Mouse (Mus musculus) CH12.LX (cell line): ENCODE results near the gene Pak7. TPM values are rescaled to one million over a fixed set of nuclear protein-coding genes. Genes with fewer than 3 reads are reported as not detected.

ENCODE experiments used
- DNase-seq: peaks from one replicate; pipeline ENCODE4 v3.0.0-alpha.2; 2013; ENCODE audit errors: extremely low read depth
- H3K27ac ChIP-seq: 2 replicates; pipeline ENCODE4 v1.5.1; 2012; ENCODE audit warnings: low read depth, mild to moderate bottlenecking, control low read depth, moderate library complexity; ENCODE audit not compliant: insufficient read depth
- H3K27me3 ChIP-seq: replicated peaks from 2 replicates; pipeline ENCODE3; 2012; ENCODE audit warnings: inconsistent platforms
- H3K36me3 ChIP-seq, 2 experiments: replicated peaks in 1 of 2; 2 replicates each; pipeline versions ENCODE3 to v1.6.1; 2012; ENCODE audit warnings: inconsistent platforms in 1 of 2, low read length in 1 of 2, mild to moderate bottlenecking in 1 of 2, mixed read lengths in 1 of 2, moderate library complexity in 1 of 2; ENCODE audit not compliant: control insufficient read depth in 1 of 2, insufficient read depth in 1 of 2
- H3K4me1 ChIP-seq, 2 experiments: 2 replicates each; pipeline ENCODE4 v1.6.1; 2012; ENCODE audit warnings: inconsistent platforms in 1 of 2, moderate library complexity in 1 of 2; ENCODE audit not compliant: insufficient read depth in 2 of 2, control insufficient read depth in 1 of 2
- H3K4me2 ChIP-seq: 2 replicates; pipeline ENCODE4 v1.6.1; 2012; ENCODE audit warnings: low read depth, mild to moderate bottlenecking, control low read depth; ENCODE audit not compliant: poor library complexity, insufficient read depth, severe bottlenecking
- H3K4me3 ChIP-seq, 3 experiments: fragments of 150-350 bp in 1 of 3; sonication (generic) in 1 of 3; replicated peaks in 1 of 3; 2 replicates each; pipeline versions ENCODE3 to v1.5.1; 2011 to 2012; ENCODE audit warnings: low read depth in 2 of 3, low read length in 2 of 3, mild to moderate bottlenecking in 2 of 3, moderate library complexity in 2 of 3, control low read depth in 1 of 3, improper control_type of control experiment in 1 of 3, inconsistent platforms in 1 of 3, mixed read lengths in 1 of 3; ENCODE audit not compliant: poor library complexity in 1 of 3
- H3K79me2 ChIP-seq: replicated peaks from 2 replicates; pipeline ENCODE4 v1.6.1; 2012; ENCODE audit warnings: mild to moderate bottlenecking, moderate library complexity; ENCODE audit not compliant: control insufficient read depth, poor library complexity, insufficient read depth, severe bottlenecking; ENCODE audit errors: extremely low read depth
- H3K9ac ChIP-seq: 2 replicates; pipeline ENCODE4 v1.6.1; 2012; ENCODE audit warnings: low read depth, mild to moderate bottlenecking, control low read depth, moderate library complexity; ENCODE audit not compliant: insufficient read depth
- H3K9me3 ChIP-seq: replicated peaks from 2 replicates; pipeline ENCODE3; 2012; ENCODE audit warnings: low read length, inconsistent platforms, mixed read lengths
- CTCF ChIP-seq, 2 experiments: IDR thresholded peaks in 1 of 2; conservative IDR thresholded peaks in 1 of 2; 2 replicates each; pipeline ENCODE4 v1.5.1; 2011 to 2012; ENCODE audit warnings: low read depth in 2 of 2, low read length in 2 of 2, improper control_type of control experiment in 1 of 2, inconsistent platforms in 1 of 2, mild to moderate bottlenecking in 1 of 2, moderate library complexity in 1 of 2
- ELF1 ChIP-seq: IDR thresholded peaks from 2 replicates; pipeline ENCODE4 v1.6.1; 2014; ENCODE audit warnings: low read depth, mild to moderate bottlenecking, inconsistent platforms, low read length, improper control_type of control experiment
- IRF4 ChIP-seq: IDR thresholded peaks from 2 replicates; pipeline ENCODE4 v1.6.1; 2014; ENCODE audit warnings: low read depth, mild to moderate bottlenecking, inconsistent platforms, low read length, improper control_type of control experiment
- JUN ChIP-seq: IDR thresholded peaks from 2 replicates; pipeline ENCODE4 v1.6.1; 2011; ENCODE audit warnings: low read depth, mild to moderate bottlenecking, low read length, improper control_type of control experiment, moderate library complexity; ENCODE audit not compliant: insufficient read depth
- MAFK ChIP-seq: IDR thresholded peaks from 2 replicates; pipeline ENCODE4 v1.6.1; 2011; ENCODE audit warnings: low read length, improper control_type of control experiment; ENCODE audit not compliant: insufficient replicate concordance
- MXI1 ChIP-seq: IDR thresholded peaks from 2 replicates; pipeline ENCODE4 v1.6.1; 2011; ENCODE audit warnings: mild to moderate bottlenecking, low read depth, low read length, improper control_type of control experiment
- PAX5 ChIP-seq: IDR thresholded peaks from 2 replicates; pipeline ENCODE4 v1.6.1; 2012; ENCODE audit warnings: low read length, inconsistent platforms, mixed read lengths
- POLR2A ChIP-seq: IDR thresholded peaks from 2 replicates; pipeline ENCODE4 v1.6.1; 2011; ENCODE audit warnings: low read depth, mild to moderate bottlenecking, improper control_type of control experiment, low read length
- RAD21 ChIP-seq: IDR thresholded peaks from 2 replicates; pipeline ENCODE4 v1.6.1; 2011; ENCODE audit warnings: low read depth, mild to moderate bottlenecking, low read length, improper control_type of control experiment, moderate library complexity
- RCOR1 ChIP-seq: conservative IDR thresholded peaks from 2 replicates; pipeline ENCODE4 v1.6.1; 2012; ENCODE audit warnings: low read depth, mild to moderate bottlenecking, inconsistent platforms, low read length, improper control_type of control experiment
- USF1 ChIP-seq: IDR thresholded peaks from 2 replicates; pipeline ENCODE4 v1.6.1; 2014; ENCODE audit warnings: low read depth, mild to moderate bottlenecking, inconsistent platforms, low read length, improper control_type of control experiment
- USF2 ChIP-seq: conservative IDR thresholded peaks from 2 replicates; pipeline ENCODE4 v1.6.1; 2011; ENCODE audit warnings: low read depth, low read length, improper control_type of control experiment
- ZNF384 ChIP-seq: IDR thresholded peaks from 2 replicates; pipeline ENCODE4 v1.6.1; 2012; ENCODE audit warnings: low read depth, low read length, improper control_type of control experiment, inconsistent platforms
- dilution Hi-C: fragments of 300-500 bp; cut with MboI; formaldehyde crosslinking; loops from 2 replicates; pipeline ENCODE4 v1.14.3; 2020; ENCODE audit warnings: low sequenced_read_pairs; ENCODE audit not compliant: extremely low pct_unique_long_range_greater_than_20kb, extremely low pct_ligation_motif_present
- in situ Hi-C: fragments of 300-500 bp; cut with MboI; formaldehyde crosslinking; loops from 3 replicates; pipeline ENCODE4 v1.14.3; 2019; ENCODE audit warnings: low sequenced_read_pairs, low pct_ligation_motif_present, low pct_unique_long_range_greater_than_20kb, mixed read lengths
- polyA plus RNA-seq: library from polyadenylated mRNA; unstranded; fragments of >175 nt; gene quantifications from 2 replicates; pipeline ENCODE4 v1.2.1, GENCODE M21; 2012; ENCODE audit warnings: low read depth; ENCODE audit not compliant: insufficient read length
- total RNA-seq, 2 experiments: library from RNA; depleted of rRNA; stranded (reverse); fragments of 300-350 nt in 1 of 2; fragments of >200 nt in 1 of 2; gene quantifications; 2 replicates each; pipeline ENCODE4 v1.2.3; 2012 to 2014

Pak7 gene
- total and polyA plus RNA-seq, 3 experiments: not detected

- TF ChIP-seq POLR2A: no peak
- no peak for TF ChIP-seq USF2
- TF ChIP-seq MAFK: no peak
- no peak for TF ChIP-seq JUN
- TF ChIP-seq MXI1: no peak
- Histone ChIP-seq H3K27me3 (no peaks in the 10 kb centered on the region), H3K79me2 (no peaks in the 10 kb centered on the region), H3K9ac (no peak overlapping the region), H3K27ac (no peak overlapping the region), H3K4me3 (no peak overlapping the region), H3K9me3 (peaks cover 23% of the 10 kb centered on the region), H3K4me1 (no peaks in the 10 kb centered on the region), H3K36me3 (no peaks in the 10 kb centered on the region), H3K4me2 (no peak overlapping the region)
- dilution Hi-C loops (no loop called here), in situ Hi-C loops (no loop called here)
- DNase-seq: no peak
Measured at GRCm38 (mm10) chr2:136302201-136302600, 85.6 kb downstream of the Pak7 start.

DNA sequence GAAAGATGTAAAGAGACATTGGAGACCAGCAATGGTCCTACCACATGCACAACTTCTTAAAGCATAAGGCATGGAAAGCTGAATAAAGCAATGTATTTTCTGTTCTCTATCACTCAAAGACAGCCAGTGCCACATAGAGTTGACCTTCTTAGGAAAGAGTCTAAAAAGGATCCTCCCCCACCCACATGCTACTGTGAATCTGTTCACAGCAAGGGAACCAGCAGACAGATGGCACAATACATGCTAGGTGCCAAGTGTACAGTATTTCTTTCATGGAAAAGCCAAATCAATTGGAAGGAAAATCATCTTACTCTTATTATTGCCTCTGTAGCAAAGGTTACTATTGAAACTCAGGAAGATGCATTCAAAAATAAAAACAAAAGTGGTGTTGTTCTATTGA is 86.4 kb downstream of the Pak7 start:
- no peak overlapping the region for H3K9ac ChIP-seq
- no peak overlapping the region for H3K4me3 ChIP-seq
- H3K4me1 ChIP-seq: no peaks in the 10 kb centered on the region
- in situ Hi-C loops: no loop called here
- no peaks in the 10 kb centered on the region for H3K79me2 ChIP-seq
- TF ChIP-seq CTCF (conservative IDR thresholded peaks at IDR 0.05 in 1 of 2, IDR thresholded peaks at IDR 0.05 in 1 of 2; ENCODE audit: low read depth in 2 of 2, low read length in 2 of 2) (no peak), IRF4 (no peak)
- no peak overlapping the region for H3K4me2 ChIP-seq
- H3K27me3 ChIP-seq: no peaks in the 10 kb centered on the region
- peaks cover 24% of the 10 kb centered on the region for H3K9me3 ChIP-seq
- no peak overlapping the region for H3K27ac ChIP-seq
- H3K36me3 ChIP-seq: no peaks in the 10 kb centered on the region
- dilution Hi-C loops: no loop called here
- no peak for DNase-seq

- no peak overlapping the region for H3K9ac ChIP-seq
- in situ Hi-C loops: no loop called here
- no peaks in the 10 kb centered on the region for H3K4me1 ChIP-seq
- no peaks in the 10 kb centered on the region for H3K36me3 ChIP-seq
- H3K4me2 ChIP-seq: no peak overlapping the region
- H3K9me3 ChIP-seq: peaks cover 17% of the 10 kb centered on the region
- no peak for DNase-seq
- no peaks in the 10 kb centered on the region for H3K79me2 ChIP-seq
- TF ChIP-seq ZNF384: no peak
- TF ChIP-seq RAD21: no peak
- TF ChIP-seq PAX5: no peak
- TF ChIP-seq USF1: no peak
- TF ChIP-seq ELF1: no peak
- no peak for TF ChIP-seq RCOR1
- no peak for TF ChIP-seq MXI1
- TF ChIP-seq, all 38 proteins: peak for 0
- H3K4me3 ChIP-seq: no peak overlapping the region
- H3K27me3 ChIP-seq: no peaks in the 10 kb centered on the region
- H3K27ac ChIP-seq: no peak overlapping the region
- dilution Hi-C loops: no loop called here
Measured at GRCm38 (mm10) chr2:136297371-136297770, 90.4 kb downstream of the Pak7 start.
